Mouse (Mus musculus) stomach, postnatal 0 days (tissue): ENCODE measurements around the gene Gm28047.

Experiments used
- CTCF ChIP-seq: IDR thresholded peaks from 2 replicates; pipeline ENCODE4 v1.5.1; 2016; ENCODE audit warnings: antibody characterized with exemption, low read depth, mild to moderate bottlenecking, moderate library complexity
- EP300 ChIP-seq: optimal IDR thresholded peaks from 2 replicates; pipeline ENCODE3; 2016; ENCODE audit warnings: antibody characterized with exemption

DNA sequence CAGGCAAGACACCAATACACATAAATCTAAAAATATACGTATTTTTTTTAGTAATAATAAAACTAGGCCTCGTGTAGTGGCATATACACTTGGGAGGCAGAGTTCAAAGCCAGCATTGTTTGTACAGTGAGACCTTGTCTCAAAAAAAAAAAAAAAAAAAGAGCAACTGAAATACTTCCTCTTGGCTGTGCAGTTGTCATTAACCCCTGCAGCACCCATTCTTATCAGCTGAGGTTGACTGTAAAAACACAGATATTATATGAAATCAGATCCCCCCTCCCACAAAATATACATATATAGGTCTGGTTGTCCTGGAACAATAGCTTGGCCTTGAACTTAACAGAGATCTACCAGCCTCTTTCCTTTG, 118.4 kb downstream of the Gm28047 start:
- no peak for TF ChIP-seq CTCF
- no peak for TF ChIP-seq EP300
